Mouse (Mus musculus) forebrain, embryonic 11.5 days (tissue): ENCODE results near the gene Cspg4. TPM values are rescaled to one million over a fixed set of nuclear protein-coding genes. Genes with fewer than 3 reads are reported as not detected.
A peak's percentile ranks its signal among the peaks of the same experiment; 100 is the strongest.

Source experiments
- ATAC-seq: fragments of 200-750 bp; cut with Nextera tagmentation; replicated peaks from 2 replicates; pipeline ENCODE4 v1.8.0; 2017; ENCODE audit warnings: moderate TSS enrichment; ENCODE audit not compliant: low FRiP score
- DNase-seq: peaks from one replicate; pipeline ENCODE4 v3.0.0-alpha.2; 2017; ENCODE audit warnings: low spot score
- H3K27ac ChIP-seq: fragments of 300-500 bp; sonication (generic); 2 replicates; pipeline ENCODE4 v1.5.1; 2014; ENCODE audit warnings: low read depth, low read length
- H3K27me3 ChIP-seq: fragments of 300-500 bp; sonication (generic); 2 replicates; pipeline ENCODE4 v1.6.1; 2014; ENCODE audit warnings: mild to moderate bottlenecking, low read length, mixed read lengths; ENCODE audit not compliant: control insufficient read depth, insufficient read depth
- H3K36me3 ChIP-seq: fragments of 300-500 bp; sonication (generic); 2 replicates; pipeline ENCODE4 v1.6.1; 2014; ENCODE audit warnings: mild to moderate bottlenecking, low read length, moderate library complexity, mixed read lengths; ENCODE audit not compliant: control insufficient read depth, insufficient read depth
- H3K4me1 ChIP-seq: fragments of 300-500 bp; sonication (generic); replicated peaks from 2 replicates; pipeline ENCODE4 v1.6.1; 2014; ENCODE audit warnings: low read length, mixed read lengths; ENCODE audit not compliant: control insufficient read depth, insufficient read depth
- H3K4me2 ChIP-seq: fragments of 300-500 bp; sonication (generic); 2 replicates; pipeline ENCODE4 v1.6.1; 2014; ENCODE audit warnings: low read depth, mild to moderate bottlenecking, low read length, moderate library complexity, mixed read lengths; ENCODE audit not compliant: severe bottlenecking
- H3K4me3 ChIP-seq: fragments of 300-500 bp; sonication (generic); 2 replicates; pipeline ENCODE4 v1.5.1; 2014; ENCODE audit warnings: low read depth, low read length
- H3K9ac ChIP-seq: fragments of 300-500 bp; sonication (generic); 2 replicates; pipeline ENCODE4 v1.6.1; 2014; ENCODE audit warnings: low read length
- H3K9me3 ChIP-seq: fragments of 300-500 bp; sonication (generic); 2 replicates; pipeline ENCODE4 v1.6.1; 2016; ENCODE audit warnings: low read length, mixed read lengths; ENCODE audit not compliant: control insufficient read depth
- WGBS: fragments of 180-500 bp; shearing (Covaris S2); extraction: QIAGEN DNeasy Blood & Tissue Kit; methylation state at CpG from one replicate; pipeline ENCODE4 v1.1.7; 2014; 5-methylcytosine and 5-hydroxymethylcytosine counted together
- polyA plus RNA-seq: library from polyadenylated mRNA; unstranded; fragments of >200 nt; fragmentation: Nextera tagmentation; extraction: Ambion mirVana; gene quantifications from 2 replicates; pipeline ENCODE4 v1.2.1, GENCODE M21; 2014

Cspg4 gene
- polyA plus RNA-seq, 1 experiment from 2014 or later, result 2.0 TPM

DNA sequence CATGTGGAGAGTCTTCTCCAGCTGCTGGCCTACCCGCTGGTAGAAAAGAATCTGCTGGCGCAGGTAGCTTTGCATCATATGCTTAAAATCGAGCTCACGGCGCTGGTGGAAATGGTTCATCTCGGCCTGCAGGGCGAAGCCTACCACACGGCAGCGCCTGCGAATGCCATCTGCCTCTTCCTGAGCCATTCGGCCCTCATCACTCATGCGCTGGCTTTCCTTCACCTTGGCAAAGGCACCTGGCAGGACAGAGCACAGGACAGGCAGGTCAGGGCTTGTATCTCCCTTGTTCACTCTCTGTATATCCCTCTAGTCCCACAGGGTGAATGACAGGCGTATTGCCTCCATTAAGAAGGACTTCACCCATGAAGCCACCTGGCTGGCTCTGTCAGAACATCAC lies 53.6 kb downstream of the Cspg4 start:
- 97% methylated on average over 13 of the region's 13 CpGs for WGBS
- ATAC-seq (no peak), DNase-seq (no peak)
- Histone ChIP-seq H3K9me3 (0 out of 2 replicates have a peak, but pooled peaks cover 3% of the 10 kb centered on the region), H3K36me3 (peaks cover 5% of the 10 kb centered on the region), H3K27me3 (no peaks in the 10 kb centered on the region), H3K9ac (no peak overlapping the region), H3K4me1 (no peaks in the 10 kb centered on the region; the same call in 1 of the 2 replicates), H3K27ac (no peak overlapping the region), H3K4me2 (no peak overlapping the region), H3K4me3 (no peak overlapping the region)

DNA sequence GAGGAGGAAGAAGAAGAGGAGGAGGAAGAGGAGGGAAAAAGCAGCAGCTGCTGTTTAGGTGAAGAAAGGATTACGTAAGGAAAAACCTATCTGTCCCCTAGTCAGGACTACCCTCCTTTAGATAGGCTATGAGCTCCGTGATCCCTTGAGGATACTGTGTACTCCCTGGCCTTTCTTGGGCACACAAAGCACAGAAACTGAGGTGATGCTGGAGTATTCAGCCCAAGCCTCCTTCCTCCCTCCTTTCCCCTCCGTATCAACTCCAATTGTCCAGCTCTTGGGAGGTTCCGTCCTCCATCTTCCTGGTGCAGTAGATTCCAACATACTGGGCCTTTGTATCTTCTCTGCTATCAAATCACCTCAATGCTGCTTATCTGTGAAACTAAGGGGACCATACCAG lies 57.9 kb downstream of the Cspg4 start:
- H3K4me1 ChIP-seq, result peaks cover 10% of the 10 kb centered on the region; the same call in 1 of the 2 replicates
- no peak overlapping the region for H3K9ac ChIP-seq
- H3K27ac ChIP-seq, result no peak overlapping the region
- 96% methylated on average over 4 of the region's 4 CpGs for WGBS
- H3K4me3 ChIP-seq, result no peak overlapping the region
- peaks cover 5% of the 10 kb centered on the region for H3K36me3 ChIP-seq
- DNase-seq, result no peak
- 0 out of 2 replicates have a peak, but pooled peaks cover 3% of the 10 kb centered on the region for H3K9me3 ChIP-seq
- H3K27me3 ChIP-seq, result no peaks in the 10 kb centered on the region
- no peak overlapping the region for H3K4me2 ChIP-seq
- ATAC-seq, result no peak

DNA sequence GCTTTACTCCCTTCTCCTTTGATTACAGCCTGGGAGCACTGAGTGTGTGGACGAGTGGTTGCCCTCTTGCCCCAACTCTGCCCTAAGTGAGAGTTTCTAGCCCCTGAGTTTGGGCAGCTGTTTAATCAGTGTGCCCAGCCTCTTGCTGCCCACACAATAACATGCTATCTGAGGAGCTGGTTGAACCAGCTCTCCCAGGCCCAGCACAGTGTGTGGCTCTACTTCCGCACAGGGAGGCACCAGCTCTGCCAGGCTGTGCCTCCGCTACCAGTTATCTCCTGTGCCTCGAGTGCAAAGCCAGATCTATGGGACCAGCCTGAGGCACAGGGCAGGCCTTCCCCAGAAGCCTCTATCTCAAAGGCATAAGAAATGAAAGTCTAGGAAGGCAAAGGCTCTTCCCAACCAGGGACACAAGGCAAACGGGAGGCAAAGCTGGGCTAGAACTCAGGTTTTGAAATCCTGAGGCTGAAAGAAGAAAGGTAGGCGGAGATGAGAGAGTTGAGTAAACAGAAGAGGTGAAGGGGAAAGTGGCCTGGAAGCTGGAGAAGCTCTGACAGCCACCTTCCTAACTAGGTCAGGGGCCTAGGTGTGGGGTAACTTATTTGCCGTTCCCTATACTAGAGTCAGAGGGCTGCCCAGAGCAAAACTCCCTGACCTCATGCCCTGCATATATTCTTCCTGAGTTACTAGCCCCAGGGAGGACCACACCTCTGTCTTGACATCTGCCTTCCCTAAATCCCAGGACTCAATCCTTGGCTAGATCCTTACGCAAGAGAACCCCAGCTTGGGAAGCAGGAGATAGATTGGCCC lies 59.2 kb downstream of the Cspg4 start:
- peaks cover 14% of the 10 kb centered on the region; the same call in 1 of the 2 replicates for H3K4me1 ChIP-seq
- H3K4me2 ChIP-seq, result peak overlapping the region; percentile 31; the same call in 1 of the 2 replicates
- H3K27ac ChIP-seq, result no peak overlapping the region
- DNase-seq (no peak), ATAC-seq (no peak)
- no peak overlapping the region for H3K4me3 ChIP-seq
- H3K9ac ChIP-seq, result 0 out of 2 replicates have a peak overlapping the region, but pooled peaks have one; percentile 12
- peaks cover 5% of the 10 kb centered on the region; the same call in 1 of the 2 replicates for H3K36me3 ChIP-seq
- no peaks in the 10 kb centered on the region; the same call in 1 of the 2 replicates for H3K27me3 ChIP-seq
- 77% methylated on average over 8 of the region's 8 CpGs for WGBS
- H3K9me3 ChIP-seq, result 0 out of 2 replicates have a peak, but pooled peaks cover 3% of the 10 kb centered on the region

DNA sequence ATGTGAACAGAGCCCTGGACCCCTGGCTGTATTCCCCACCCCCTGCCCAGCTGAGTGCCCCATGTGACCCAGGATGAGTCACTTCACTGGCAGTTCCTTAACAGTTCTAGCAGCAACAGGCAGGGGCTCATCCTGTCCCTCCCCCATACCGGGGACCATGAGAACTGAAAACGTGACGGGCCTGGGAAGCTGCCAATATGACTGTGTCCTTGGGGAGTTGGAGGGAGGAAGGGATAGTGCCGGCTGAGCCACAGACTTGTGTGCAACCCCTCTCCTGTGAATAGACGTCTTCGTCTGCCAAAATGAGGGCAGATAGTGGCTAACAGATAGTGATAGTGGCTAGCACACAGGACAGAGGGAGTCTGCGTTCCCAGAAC lies 59.8 kb downstream of the Cspg4 start:
- ATAC-seq, result no peak
- 52% methylated on average over 7 of the region's 7 CpGs for WGBS
- peak overlapping the region; percentile 31; the same call in 1 of the 2 replicates for H3K4me2 ChIP-seq
- H3K9ac ChIP-seq, result 0 out of 2 replicates have a peak overlapping the region, but pooled peaks have one; percentile 12
- peaks cover 14% of the 10 kb centered on the region; the same call in 1 of the 2 replicates for H3K4me1 ChIP-seq
- no peak overlapping the region for H3K27ac ChIP-seq
- H3K9me3 ChIP-seq, result 0 out of 2 replicates have a peak, but pooled peaks cover 3% of the 10 kb centered on the region
- H3K36me3 ChIP-seq, result peaks cover 5% of the 10 kb centered on the region; the same call in 1 of the 2 replicates
- H3K27me3 ChIP-seq, result no peaks in the 10 kb centered on the region; the same call in 1 of the 2 replicates
- peak; percentile 53 for DNase-seq
- no peak overlapping the region for H3K4me3 ChIP-seq

DNA sequence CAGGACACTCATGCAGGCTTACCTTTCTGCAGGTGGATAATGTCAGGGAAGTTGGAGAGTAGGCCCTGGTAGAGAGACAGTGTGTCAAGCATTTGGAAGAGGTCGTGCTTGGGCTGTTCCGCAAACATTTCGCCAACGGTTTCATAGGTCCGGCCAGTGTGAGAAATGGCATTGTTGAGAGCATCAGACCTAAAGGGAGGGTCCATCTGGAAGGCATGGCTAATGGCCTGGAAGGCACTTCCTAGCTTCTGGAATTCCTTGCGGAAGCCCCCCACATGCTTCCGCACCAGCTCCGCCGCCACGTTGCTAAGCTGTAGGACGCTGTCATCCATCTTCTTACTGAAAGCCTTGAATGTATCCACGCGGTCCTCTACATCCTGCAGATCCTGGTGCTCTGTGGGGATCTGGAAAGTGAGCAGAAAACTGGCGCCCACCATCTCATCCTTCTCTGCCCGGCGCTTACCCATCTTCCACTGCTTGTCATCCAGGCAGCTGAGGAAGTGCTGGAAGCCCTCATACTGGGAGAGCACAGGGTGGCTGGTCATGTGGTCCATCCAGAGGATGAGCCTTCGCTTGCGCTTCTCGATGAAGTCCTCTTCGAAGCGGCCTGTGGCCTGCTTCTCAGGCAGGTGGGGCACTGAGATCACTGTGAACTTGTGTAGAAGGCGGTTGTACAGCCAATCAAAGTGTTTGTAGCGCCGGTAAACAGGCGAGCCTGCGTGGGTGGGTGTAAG lies 60.6 kb downstream of the Cspg4 start:
- H3K4me1 ChIP-seq, result peaks cover 14% of the 10 kb centered on the region; the same call in 1 of the 2 replicates
- H3K27ac ChIP-seq, result no peak overlapping the region
- no peak overlapping the region for H3K4me3 ChIP-seq

DNA sequence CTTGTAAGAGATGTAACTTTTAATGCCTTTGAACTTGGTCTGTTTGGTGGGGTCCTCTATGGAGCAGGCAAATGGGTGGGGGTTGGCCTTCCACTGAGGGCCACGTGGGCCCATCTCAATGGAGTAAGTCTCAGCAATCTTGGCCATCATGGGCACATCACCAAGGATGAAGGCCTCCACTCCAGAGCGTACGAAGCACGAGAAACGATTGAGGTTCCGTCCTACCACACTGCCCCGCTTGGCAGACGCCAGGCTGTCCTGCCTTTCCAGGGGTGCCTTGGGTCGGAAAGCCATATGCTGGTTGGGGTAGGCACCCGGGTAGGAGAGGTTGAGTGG lies 61.2 kb downstream of the Cspg4 start:
- Histone ChIP-seq H3K4me2 (no peak overlapping the region), H3K4me1 (peaks cover 14% of the 10 kb centered on the region; the same call in 1 of the 2 replicates), H3K27me3 (no peaks in the 10 kb centered on the region; the same call in 1 of the 2 replicates), H3K36me3 (peaks cover 5% of the 10 kb centered on the region; the same call in 1 of the 2 replicates), H3K27ac (no peak overlapping the region), H3K4me3 (no peak overlapping the region), H3K9ac (no peak overlapping the region), H3K9me3 (0 out of 2 replicates have a peak, but pooled peaks cover 3% of the 10 kb centered on the region)
- DNase-seq, result no peak
- ATAC-seq, result no peak
- WGBS, result 95% methylated on average over 10 of the region's 10 CpGs

More for the DNA sequence above, 60.6 kb downstream of the Cspg4 start:
- Histone ChIP-seq H3K4me2 (peak overlapping the region; percentile 31; the same call in 1 of the 2 replicates), H3K9me3 (0 out of 2 replicates have a peak, but pooled peaks cover 3% of the 10 kb centered on the region), H3K36me3 (peaks cover 5% of the 10 kb centered on the region; the same call in 1 of the 2 replicates), H3K27me3 (no peaks in the 10 kb centered on the region; the same call in 1 of the 2 replicates), H3K9ac (no peak overlapping the region)
- DNase-seq, result no peak
- WGBS, result 91% methylated on average over 26 of the region's 26 CpGs
- no peak for ATAC-seq

DNA sequence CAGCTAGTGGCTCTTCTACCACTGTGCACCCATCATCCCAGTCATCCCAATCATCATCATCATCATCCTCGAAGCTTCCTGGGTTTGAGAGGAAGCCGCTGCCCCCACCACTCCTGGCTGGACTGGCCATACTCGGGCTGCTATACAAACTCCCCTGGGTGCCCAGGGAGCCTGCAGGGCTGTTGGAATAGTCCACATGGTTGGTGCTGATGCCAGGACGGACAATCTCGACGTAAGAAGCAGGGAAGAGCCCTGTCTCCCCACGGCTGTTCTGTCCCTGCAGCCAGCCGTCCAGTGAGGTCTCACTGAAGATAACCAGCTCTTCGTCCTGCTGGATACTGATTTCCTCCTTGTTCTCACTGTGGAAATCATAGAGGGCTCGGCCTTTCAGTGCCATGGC lies 61.6 kb downstream of the Cspg4 start:
- H3K27ac ChIP-seq, result no peak overlapping the region
- ATAC-seq (no peak), DNase-seq (no peak)
- peaks cover 14% of the 10 kb centered on the region; the same call in 1 of the 2 replicates for H3K4me1 ChIP-seq
- H3K9ac ChIP-seq, result no peak overlapping the region
- peaks cover 5% of the 10 kb centered on the region; the same call in 1 of the 2 replicates for H3K36me3 ChIP-seq
- H3K4me3 ChIP-seq, result peak overlapping the region; percentile 49; the same call in 1 of the 2 replicates
- H3K27me3 ChIP-seq, result no peaks in the 10 kb centered on the region; the same call in 1 of the 2 replicates
- WGBS, result 81% methylated on average over 10 of the region's 10 CpGs
- H3K4me2 ChIP-seq, result peak overlapping the region; percentile 89
- 0 out of 2 replicates have a peak, but pooled peaks cover 3% of the 10 kb centered on the region for H3K9me3 ChIP-seq
